Mouse (Mus musculus): Measurements from ENCODE around the gene Ganab. TPM values are rescaled to one million over a fixed set of nuclear protein-coding genes. Genes with fewer than 3 reads are reported as not detected.

Ganab gene
- total and polyA plus RNA-seq, 2 experiments from 2014 or later: 26.4 to 56.3 TPM

- ATAC-seq (ENCODE audit: insufficient read depth, low read depth) (no peak), DNase-seq (ENCODE audit: low spot score) (no peak)
- peaks cover 9% of the 10 kb centered on the region for H3K4me1 ChIP-seq (ENCODE audit: control insufficient read depth, insufficient read depth)
- H3K27ac ChIP-seq (ENCODE audit: low read depth): no peak within 1 kb of the TSS
- H3K4me3 ChIP-seq (ENCODE audit: low read depth, low read length): no peak within 1 kb of the TSS
- H3K4me2 ChIP-seq (ENCODE audit: low read depth, low read length): no peak within 1 kb of the TSS
- no peak within 1 kb of the TSS for H3K9ac ChIP-seq (replicated peaks; ENCODE audit: low read depth, low read length)
- H3K36me3 ChIP-seq (replicated peaks; ENCODE audit: control insufficient read depth, insufficient read depth, low read length): 0 out of 2 replicates have a peak, but pooled peaks cover under 1% of the 10 kb centered on the region
- WGBS: 45% methylated on average over 3 of the region's 3 CpGs
- H3K9me3 ChIP-seq (replicated peaks; ENCODE audit: control insufficient read depth, low read length): no peaks in the 10 kb centered on the region
- no peak for TF ChIP-seq EP300 (IDR thresholded peaks at IDR 0.05; ENCODE audit: low read depth)
- no peak for TF ChIP-seq CTCF (IDR thresholded peaks at IDR 0.05; ENCODE audit: low read depth)
- no peaks in the 10 kb centered on the region for H3K27me3 ChIP-seq (ENCODE audit: control insufficient read depth, insufficient read depth, low read length)
Measured at GRCm38 (mm10) chr19:8883616-8884015, 14.3 kb upstream of the Ganab start, which contains the start of the genes Lbhd1 and Gm49403. Gene Lbhd1 (plus strand): TSS chr19:8883732. Gene Gm49403 (plus strand): TSS chr19:8883930.

DNA sequence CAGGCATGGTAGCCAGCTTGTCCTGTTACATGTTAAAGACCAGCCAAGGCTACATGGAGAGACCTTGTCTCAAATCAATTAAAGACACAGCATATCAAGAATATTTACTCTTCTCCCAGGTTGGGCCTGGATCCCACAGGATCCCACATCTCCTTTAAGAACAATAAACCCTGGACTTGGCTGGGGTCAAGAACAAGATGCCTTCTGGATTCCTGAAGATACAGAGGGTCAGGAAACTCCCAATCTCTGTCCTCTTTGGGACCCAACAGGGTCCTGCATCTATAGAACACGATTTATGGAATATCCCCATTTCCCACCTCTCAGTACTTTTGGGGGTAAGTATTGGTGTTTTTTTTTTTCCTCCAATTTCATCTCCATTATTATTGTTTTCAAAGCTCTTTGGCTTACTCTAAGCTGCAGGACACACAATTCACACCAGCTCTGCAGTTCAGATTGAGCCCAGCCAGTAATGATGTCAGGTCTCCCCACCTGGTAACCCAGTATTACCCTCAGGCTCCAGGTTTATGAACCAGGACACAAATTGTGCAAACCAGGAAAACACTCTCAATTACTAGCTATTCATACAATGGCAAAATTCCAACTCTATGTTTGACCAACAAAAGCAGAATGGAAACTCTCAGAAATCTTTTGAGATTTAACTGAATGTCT, 10.8 kb upstream of the Ganab start:
- WGBS: 70% methylated on average over 1 of the region's 1 CpGs
- H3K4me3 ChIP-seq (ENCODE audit: low read depth, low read length): no peak overlapping the region
- H3K36me3 ChIP-seq (replicated peaks; ENCODE audit: control insufficient read depth, insufficient read depth, low read length): no peaks in the 10 kb centered on the region; the same call in 1 of the 2 replicates
- no peak overlapping the region for H3K27ac ChIP-seq (ENCODE audit: low read depth)
- ATAC-seq (ENCODE audit: insufficient read depth, low read depth) (no peak), DNase-seq (ENCODE audit: low spot score) (no peak)
- no peaks in the 10 kb centered on the region for H3K9me3 ChIP-seq (replicated peaks; ENCODE audit: control insufficient read depth, low read length)
- H3K27me3 ChIP-seq (ENCODE audit: control insufficient read depth, insufficient read depth, low read length): no peaks in the 10 kb centered on the region
- H3K4me1 ChIP-seq (ENCODE audit: control insufficient read depth, insufficient read depth): peaks cover 5% of the 10 kb centered on the region; the same call in 1 of the 2 replicates
- TF ChIP-seq CTCF (IDR thresholded peaks at IDR 0.05; ENCODE audit: low read depth) (no peak), EP300 (IDR thresholded peaks at IDR 0.05; ENCODE audit: low read depth) (no peak)
- no peak overlapping the region for H3K4me2 ChIP-seq (ENCODE audit: low read depth, low read length)
- no peak overlapping the region for H3K9ac ChIP-seq (replicated peaks; ENCODE audit: low read depth, low read length)

GRCm38 (mm10) chr19:8887585-8888463, 10.0 kb upstream of the Ganab start:
- TF ChIP-seq CTCF (IDR thresholded peaks at IDR 0.05; ENCODE audit: low read depth) (no peak), EP300 (IDR thresholded peaks at IDR 0.05; ENCODE audit: low read depth) (no peak)
- Histone ChIP-seq H3K4me2 (ENCODE audit: low read depth, low read length) (peak overlapping the region; percentile 65), H3K27me3 (ENCODE audit: control insufficient read depth, insufficient read depth, low read length) (no peaks in the 10 kb centered on the region), H3K36me3 (replicated peaks; ENCODE audit: control insufficient read depth, insufficient read depth, low read length) (no peaks in the 10 kb centered on the region; the same call in 1 of the 2 replicates), H3K4me3 (ENCODE audit: low read depth, low read length) (peak overlapping the region; percentile 61), H3K9ac (replicated peaks; ENCODE audit: low read depth, low read length) (peak overlapping the region; percentile 65), H3K27ac (ENCODE audit: low read depth) (peak overlapping the region; percentile 70), H3K9me3 (replicated peaks; ENCODE audit: control insufficient read depth, low read length) (no peaks in the 10 kb centered on the region), H3K4me1 (ENCODE audit: control insufficient read depth, insufficient read depth) (peaks cover 5% of the 10 kb centered on the region; the same call in 1 of the 2 replicates)
- ATAC-seq (ENCODE audit: insufficient read depth, low read depth) (no peak), DNase-seq (ENCODE audit: low spot score) (no peak)
- WGBS: 20% methylated on average over 19 of the region's 19 CpGs

DNA sequence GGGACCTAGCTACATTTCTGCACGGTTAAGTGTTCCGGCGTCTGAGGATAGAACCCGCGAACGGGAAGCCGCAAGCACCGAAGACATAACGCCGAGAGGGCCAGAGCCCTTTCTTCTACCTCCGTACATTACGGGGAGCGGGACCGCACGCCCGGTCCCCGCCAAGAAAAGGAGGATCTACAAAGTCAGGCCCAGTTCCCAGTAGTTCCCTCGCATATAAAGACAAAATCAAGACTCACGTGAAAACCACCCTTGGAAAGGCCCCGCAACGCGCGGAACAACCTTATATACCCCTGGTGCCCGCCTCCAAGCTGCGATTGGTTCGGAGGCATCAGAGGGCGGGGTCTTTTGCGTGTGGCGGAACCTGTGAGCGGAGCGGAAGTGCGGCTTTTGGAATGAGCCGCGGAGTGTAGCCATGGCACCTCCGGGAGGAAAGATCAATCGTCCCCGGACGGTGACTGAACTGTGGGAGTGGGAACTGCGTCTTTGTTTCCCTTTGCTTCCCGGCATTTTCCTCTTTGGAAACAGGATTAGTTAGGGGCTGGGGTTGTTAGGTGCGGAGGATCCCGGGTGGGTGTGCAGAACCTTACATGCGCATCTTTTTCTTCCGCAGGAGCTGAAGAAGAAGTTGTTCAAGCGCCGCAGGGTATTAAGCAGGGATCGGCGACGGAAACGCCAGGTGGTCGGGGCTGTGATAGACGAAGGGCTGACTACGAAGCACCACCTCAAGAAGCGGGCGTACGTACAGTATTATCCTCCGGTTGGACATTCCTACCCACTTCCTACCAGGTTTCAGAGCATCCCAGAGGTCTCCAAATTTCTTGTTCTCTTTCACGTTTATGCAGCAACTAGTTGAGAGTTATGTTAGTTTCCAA, 9.1 kb upstream of the Ganab start, which contains the start of the genes 1810009A15Rik and Gm49416:
Gene 1810009A15Rik, plus strand, starts transcription at position 343 of the 875 bp plus-strand sequence.
Gene Gm49416, plus strand, starts transcription at position 416 of the 875 bp plus-strand sequence.
- under 1% methylated on average over 58 of the region's 58 CpGs for WGBS
- H3K4me3 ChIP-seq (ENCODE audit: low read depth, low read length): peak within 1 kb of the TSS; percentile 61
- no peaks in the 10 kb centered on the region for H3K9me3 ChIP-seq (replicated peaks; ENCODE audit: control insufficient read depth, low read length)
- DNase-seq (ENCODE audit: low spot score) (peak; percentile 94), ATAC-seq (ENCODE audit: insufficient read depth, low read depth) (peak; percentile 95)
- H3K4me2 ChIP-seq (ENCODE audit: low read depth, low read length): peak within 1 kb of the TSS; percentile 65
- peak within 1 kb of the TSS; percentile 65 for H3K9ac ChIP-seq (replicated peaks; ENCODE audit: low read depth, low read length)
- H3K36me3 ChIP-seq (replicated peaks; ENCODE audit: control insufficient read depth, insufficient read depth, low read length): no peaks in the 10 kb centered on the region; the same call in 1 of the 2 replicates
- peak within 1 kb of the TSS; percentile 70 for H3K27ac ChIP-seq (ENCODE audit: low read depth)
- H3K27me3 ChIP-seq (ENCODE audit: control insufficient read depth, insufficient read depth, low read length): no peaks in the 10 kb centered on the region
- peaks cover 5% of the 10 kb centered on the region; the same call in 1 of the 2 replicates for H3K4me1 ChIP-seq (ENCODE audit: control insufficient read depth, insufficient read depth)
- TF ChIP-seq EP300 (IDR thresholded peaks at IDR 0.05; ENCODE audit: low read depth) (no peak), CTCF (IDR thresholded peaks at IDR 0.05; ENCODE audit: low read depth) (no peak)
